Mouse (Mus musculus) brown adipose tissue, adult 24 weeks (tissue): Measurements from ENCODE around the gene Kcne1. TPM values are rescaled to one million over a fixed set of nuclear protein-coding genes. Genes with fewer than 3 reads are reported as not detected.

ENCODE experiments used
- H3K27ac ChIP-seq: fragments of 200-500 bp; replicated peaks from 2 replicates; pipeline ENCODE4 v1.5.1; 2012; ENCODE audit warnings: low read depth, mild to moderate bottlenecking, low read length
- H3K4me1 ChIP-seq: fragments of 200-500 bp; 2 replicates; pipeline ENCODE4 v1.6.1; 2012; ENCODE audit warnings: low read length, mixed read lengths; ENCODE audit not compliant: control insufficient read depth, insufficient read depth, insufficient read length
- H3K4me3 ChIP-seq: fragments of 200-500 bp; 2 replicates; pipeline ENCODE4 v1.5.1; 2012; ENCODE audit warnings: low read depth, mild to moderate bottlenecking, low read length, moderate library complexity; ENCODE audit not compliant: insufficient read depth
- polyA plus RNA-seq: library from polyadenylated mRNA; stranded (reverse); fragments of >200 nt; gene quantifications from 2 replicates; pipeline ENCODE4 v1.2.4, GENCODE M21; 2012; ENCODE audit not compliant: missing spikeins, insufficient read depth, insufficient read length

Gene Kcne1
- polyA plus RNA-seq, 1 experiment: not detected

GRCm38 (mm10) chr16:92376976-92377375 is 17.7 kb upstream of the Kcne1 start:
- H3K4me1 ChIP-seq: no peaks in the 10 kb centered on the region
- no peak overlapping the region for H3K4me3 ChIP-seq
- H3K27ac ChIP-seq: no peak overlapping the region

- Histone ChIP-seq H3K4me3 (no peak overlapping the region), H3K27ac (no peak overlapping the region), H3K4me1 (no peaks in the 10 kb centered on the region)
These were observed 12.4 kb upstream of the Kcne1 start for GRCm38 (mm10) chr16:92371623-92372022.

- Histone ChIP-seq H3K4me1 (no peaks in the 10 kb centered on the region), H3K27ac (no peak overlapping the region)
These were observed 10.0 kb upstream of the Kcne1 start for GRCm38 (mm10) chr16:92369260-92369659.

GRCm38 (mm10) chr16:92365477-92365876 is 6.2 kb upstream of the Kcne1 start:
- Histone ChIP-seq H3K27ac (no peak overlapping the region), H3K4me1 (no peaks in the 10 kb centered on the region), H3K4me3 (no peak overlapping the region)

More at GRCm38 (mm10) chr16:92369260-92369659, 10.0 kb upstream of the Kcne1 start:
- H3K4me3 ChIP-seq: no peak overlapping the region

DNA sequence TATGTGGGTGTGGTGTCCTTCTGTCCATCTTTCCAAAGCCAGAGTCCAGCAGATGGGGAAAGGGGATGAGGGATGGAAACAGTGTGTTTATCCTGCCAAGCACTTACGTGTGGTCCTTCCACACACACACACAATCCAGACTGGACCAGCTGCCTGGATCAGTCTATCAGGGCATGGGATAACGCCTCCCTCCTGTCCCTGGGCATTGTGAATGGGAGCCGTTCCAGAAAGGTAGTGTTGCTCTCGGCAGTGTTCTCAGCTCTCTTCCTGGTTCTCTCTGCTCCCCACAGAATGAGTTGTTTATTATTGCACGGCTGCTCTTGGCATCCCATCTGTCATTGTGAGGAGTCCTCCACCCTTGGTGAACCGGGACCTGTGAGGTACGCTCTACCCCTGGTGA is 1.4 kb upstream of the Kcne1 start:
- no peaks in the 10 kb centered on the region for H3K4me1 ChIP-seq
- no peak overlapping the region for H3K4me3 ChIP-seq
- no peak overlapping the region for H3K27ac ChIP-seq

- H3K4me3 ChIP-seq: no peak overlapping the region
- peaks cover 3% of the 10 kb centered on the region; the same call in 1 of the 2 replicates for H3K4me1 ChIP-seq
- no peak overlapping the region for H3K27ac ChIP-seq
These were observed 534 bp downstream of the Kcne1 start for GRCm38 (mm10) chr16:92358734-92359133.

DNA sequence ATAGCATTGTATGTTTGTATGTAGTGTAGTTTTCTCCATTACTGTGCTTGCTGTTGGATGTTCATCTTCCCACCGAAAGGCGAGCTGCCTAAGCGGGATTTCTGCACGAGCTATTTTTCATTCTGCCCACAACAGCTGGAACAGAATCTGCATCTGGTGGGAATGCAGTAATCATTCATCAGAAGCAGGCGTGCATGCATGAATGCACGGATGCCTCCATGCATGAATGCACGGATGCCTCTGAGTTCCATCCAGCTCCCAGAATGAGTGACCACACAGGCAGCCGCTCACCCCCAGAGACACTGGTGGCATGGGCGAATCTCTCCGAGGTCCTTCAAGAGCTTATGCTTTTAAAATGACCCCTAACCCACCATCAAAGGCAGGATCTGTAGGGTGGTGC is 1.7 kb downstream of the Kcne1 start:
- Histone ChIP-seq H3K4me3 (no peak overlapping the region), H3K27ac (no peak overlapping the region), H3K4me1 (peaks cover 6% of the 10 kb centered on the region)

GRCm38 (mm10) chr16:92357023-92357422 is 2.2 kb downstream of the Kcne1 start:
- no peak overlapping the region for H3K4me3 ChIP-seq
- H3K4me1 ChIP-seq: peaks cover 6% of the 10 kb centered on the region
- H3K27ac ChIP-seq: no peak overlapping the region

DNA sequence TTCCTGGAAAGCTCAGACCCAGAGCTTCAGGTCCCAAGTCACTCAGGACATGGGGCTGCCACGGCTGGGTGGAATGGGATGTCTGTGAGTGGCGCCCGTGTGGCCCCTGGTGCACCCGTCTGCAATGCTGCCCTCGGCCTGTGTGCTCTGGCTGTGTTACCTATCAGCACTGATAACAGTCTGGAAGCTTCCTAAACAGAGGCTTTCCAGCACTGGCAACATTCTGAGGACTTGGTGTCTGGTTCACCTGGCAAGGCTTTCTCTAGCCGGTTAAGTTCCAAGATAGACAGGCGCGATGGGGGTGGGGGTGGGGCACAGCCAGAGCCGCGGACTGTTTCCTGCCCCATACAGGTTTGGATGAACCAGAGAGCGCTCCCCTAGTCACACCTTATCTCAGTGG is 3.3 kb downstream of the Kcne1 start:
- no peak overlapping the region for H3K27ac ChIP-seq
- no peak overlapping the region for H3K4me3 ChIP-seq
- H3K4me1 ChIP-seq: peaks cover 6% of the 10 kb centered on the region

DNA sequence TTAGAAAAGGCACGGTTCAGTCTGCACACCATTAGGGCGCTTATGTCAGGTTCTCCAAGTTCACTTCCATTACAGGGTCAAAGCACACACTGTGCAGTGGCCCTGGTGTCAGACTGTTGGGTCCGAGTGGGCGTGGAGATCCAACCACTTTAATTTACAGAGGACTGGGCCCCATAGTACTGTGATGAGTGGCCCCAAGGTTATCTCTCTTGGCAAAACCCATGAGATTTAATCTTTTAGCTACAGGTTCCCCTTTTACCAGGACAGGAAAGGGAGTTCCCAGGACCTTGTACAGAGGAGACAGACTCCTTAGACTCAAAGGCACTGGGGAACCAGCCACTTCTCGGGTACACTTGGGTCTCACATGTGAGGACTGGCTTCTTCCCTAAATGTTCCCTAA is 3.9 kb downstream of the Kcne1 start:
- Histone ChIP-seq H3K27ac (no peak overlapping the region), H3K4me3 (no peak overlapping the region), H3K4me1 (peaks cover 6% of the 10 kb centered on the region)

DNA sequence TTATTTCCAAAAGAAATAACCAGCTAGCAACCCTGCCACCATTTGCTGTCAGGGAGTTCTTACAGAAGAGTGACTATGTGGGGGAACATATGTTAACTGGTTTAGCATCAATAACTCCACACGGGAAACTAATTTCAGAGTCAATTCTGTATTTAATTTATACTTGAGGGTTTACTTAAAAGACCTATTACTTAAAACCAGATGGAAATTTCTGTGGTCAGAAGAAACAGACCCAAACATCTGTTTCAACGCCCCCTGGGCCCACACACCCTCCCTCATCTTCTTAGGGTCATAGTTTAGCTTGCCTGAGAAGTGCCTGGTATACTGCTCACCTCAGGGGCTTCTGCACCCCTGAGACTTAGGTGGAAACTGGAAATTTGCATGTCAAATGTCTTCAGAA is 5.4 kb downstream of the Kcne1 start:
- Histone ChIP-seq H3K27ac (peak overlapping the region; percentile 64), H3K4me1 (peaks cover 6% of the 10 kb centered on the region), H3K4me3 (no peak overlapping the region)

DNA sequence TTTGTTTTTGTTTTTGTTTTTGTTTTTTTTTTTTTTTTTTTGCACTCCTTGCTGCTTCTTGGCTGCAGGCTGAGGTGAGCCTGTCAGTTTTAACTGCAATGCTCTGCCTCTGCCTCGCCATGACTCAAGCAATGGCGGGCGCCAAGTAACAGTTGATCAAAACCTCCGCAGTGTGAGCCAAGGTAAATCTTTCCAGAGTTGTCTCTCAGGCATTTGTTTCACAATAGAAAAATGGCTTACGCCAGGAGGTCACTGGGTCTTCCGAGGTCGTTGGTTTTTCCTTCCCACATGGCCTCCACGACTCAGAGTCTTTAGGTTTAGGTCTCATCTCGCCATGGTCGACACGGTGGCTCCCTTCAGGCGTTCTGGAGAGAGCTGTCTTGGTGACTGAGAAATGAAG is 6.0 kb downstream of the Kcne1 start:
- Histone ChIP-seq H3K4me3 (no peak overlapping the region), H3K27ac (peak overlapping the region; percentile 64), H3K4me1 (peaks cover 6% of the 10 kb centered on the region)

DNA sequence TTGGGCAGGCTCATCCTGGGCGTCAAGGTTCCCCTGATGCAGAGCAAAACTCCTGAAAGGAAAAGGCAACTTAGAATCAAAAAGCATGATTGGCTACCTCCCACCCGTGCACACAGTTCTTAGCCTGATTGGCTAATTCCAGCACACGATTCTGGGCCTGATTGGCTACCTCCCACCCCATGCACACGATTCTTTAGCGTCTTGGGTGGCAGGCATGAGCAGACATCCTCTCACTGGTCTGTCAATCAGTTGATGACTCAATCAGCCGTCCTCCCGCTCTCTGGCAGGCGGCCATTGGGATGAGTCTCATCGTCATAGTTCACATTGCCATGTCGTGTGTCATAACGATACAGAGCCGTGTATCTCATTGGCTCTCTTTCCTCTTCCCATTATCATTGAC is 10.3 kb downstream of the Kcne1 start:
- Histone ChIP-seq H3K4me3 (no peak overlapping the region), H3K27ac (no peak overlapping the region), H3K4me1 (peaks cover 3% of the 10 kb centered on the region)

GRCm38 (mm10) chr16:92346297-92346916 is 12.9 kb downstream of the Kcne1 start:
- Histone ChIP-seq H3K27ac (no peak overlapping the region), H3K4me1 (no peaks in the 10 kb centered on the region), H3K4me3 (no peak overlapping the region)

GRCm38 (mm10) chr16:92345177-92345576 is 14.1 kb downstream of the Kcne1 start:
- Histone ChIP-seq H3K4me1 (no peaks in the 10 kb centered on the region), H3K4me3 (no peak overlapping the region), H3K27ac (no peak overlapping the region)

DNA sequence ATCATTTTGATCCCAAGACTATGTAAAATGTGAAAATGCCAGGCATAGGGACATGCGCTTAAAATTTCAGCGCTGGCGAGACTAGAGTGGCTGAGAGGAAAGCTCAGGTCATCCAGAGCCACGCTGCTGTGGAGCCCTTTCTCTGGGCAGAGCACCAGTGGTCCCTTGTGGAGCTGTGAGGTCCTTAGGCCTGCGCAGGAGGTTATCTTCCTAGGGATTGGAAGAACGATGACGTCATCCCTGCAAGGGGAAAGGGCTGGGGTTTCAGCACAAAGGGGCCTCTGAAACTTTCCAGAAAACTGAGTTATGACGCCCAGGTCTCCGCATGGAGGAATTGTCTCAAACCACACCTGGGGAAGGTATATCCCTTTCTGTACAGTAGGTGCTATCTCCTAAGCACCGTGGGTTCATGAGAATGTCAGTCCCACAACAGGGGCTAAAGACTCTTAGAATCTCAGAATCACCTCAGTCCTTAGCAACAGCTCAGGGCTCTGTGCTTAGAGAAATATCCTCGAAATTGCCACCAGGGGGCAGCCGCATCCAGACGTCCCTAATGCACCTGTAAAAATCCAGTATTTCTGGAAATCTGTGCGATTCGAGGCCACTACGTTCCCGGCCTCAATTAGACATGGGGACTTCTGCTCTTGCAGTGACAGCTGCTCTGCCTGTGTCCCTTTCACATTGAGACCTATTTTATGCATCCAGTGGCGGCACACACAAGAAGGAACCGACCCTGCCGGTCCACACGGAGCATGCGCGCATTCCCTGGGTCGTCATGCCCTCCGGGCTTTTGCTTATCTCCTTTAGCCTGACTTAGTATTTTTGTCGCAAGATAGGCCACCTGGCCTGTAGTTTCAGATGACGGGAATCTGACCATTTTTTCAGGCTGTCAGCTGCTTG is 18.4 kb downstream of the Kcne1 start:
- Histone ChIP-seq H3K4me1 (no peaks in the 10 kb centered on the region), H3K4me3 (peak overlapping the region; percentile 29; the same call in 1 of the 2 replicates), H3K27ac (no peak overlapping the region)
